Mouse (Mus musculus) mouse embryonic stem cell (cell line): ENCODE results near the gene Etl4.

ENCODE experiments used
- in situ Hi-C, 2 experiments: fragments of 300-500 bp; cut with MboI; formaldehyde crosslinking; loops; 1 replicate in 1 of 2; 3 replicates in 1 of 2; pipeline ENCODE4 v1.14.3; 2019 to 2020; ENCODE audit warnings: low sequenced_read_pairs in 2 of 2, low pct_unique_long_range_greater_than_20kb in 1 of 2, mixed read lengths in 1 of 2; ENCODE audit not compliant: unreplicated experiment in 1 of 2

The Etl4 gene

DNA sequence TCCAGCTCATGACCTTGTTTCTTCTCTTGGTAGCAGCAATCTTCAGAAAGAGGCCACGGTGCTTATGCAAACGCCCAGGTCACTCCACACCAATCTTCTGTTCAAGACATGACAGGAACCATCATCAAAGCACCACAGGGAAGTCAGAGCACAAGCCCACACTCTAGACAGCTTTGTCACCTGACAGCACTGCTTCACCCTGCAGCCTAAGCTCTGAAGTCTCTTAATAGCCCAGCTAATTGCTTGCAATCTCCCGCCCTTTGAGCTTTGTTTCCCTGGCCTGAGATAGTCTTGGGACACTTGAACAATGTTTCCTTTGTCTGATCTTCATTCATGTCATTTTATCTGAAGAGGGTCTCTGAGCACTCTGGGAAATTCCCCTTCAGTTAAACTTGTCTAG lies 779.8 kb downstream of the Etl4 start:
- in situ Hi-C loops = no loop called here

DNA sequence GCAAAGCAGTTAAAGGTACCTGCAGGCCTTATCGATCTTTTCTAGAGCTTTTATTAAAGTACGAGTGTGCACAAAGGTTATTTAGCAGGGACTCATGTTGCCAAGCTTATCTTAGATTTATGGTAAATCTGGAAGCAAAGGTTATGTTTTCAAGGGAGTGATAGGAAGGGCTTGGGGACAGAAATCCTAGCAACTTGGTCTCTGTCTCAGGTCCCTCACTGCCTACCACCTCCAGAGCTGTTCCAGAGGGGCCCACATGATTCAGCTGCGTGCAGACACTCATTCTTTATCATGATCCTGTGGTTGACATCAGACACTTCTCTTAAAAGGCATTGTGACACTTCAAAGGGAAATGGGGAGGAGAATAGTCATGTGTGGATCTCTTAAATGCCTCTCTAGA lies 783.3 kb downstream of the Etl4 start:
- in situ Hi-C loops = no loop called here

DNA sequence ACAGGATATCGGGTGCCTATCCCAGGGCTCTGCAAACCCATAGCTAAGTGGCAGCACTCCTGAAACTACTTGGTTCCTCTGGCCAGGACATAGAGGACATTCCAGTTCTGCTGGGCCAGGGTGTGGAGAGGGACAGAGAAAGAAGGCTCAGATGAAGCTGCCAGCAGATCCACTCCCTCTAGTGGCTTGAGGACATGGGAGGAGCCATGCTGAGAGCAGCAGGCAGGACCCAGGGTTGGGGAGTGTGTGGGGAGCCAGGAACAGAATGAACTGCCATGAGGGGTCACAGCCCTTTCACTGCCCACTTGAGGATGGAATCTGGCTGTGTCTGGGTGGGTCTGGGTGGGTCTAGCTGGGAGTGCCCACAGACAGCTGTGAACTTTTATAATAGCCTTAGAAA lies 784.2 kb downstream of the Etl4 start:
- in situ Hi-C loops = no loop called here

DNA sequence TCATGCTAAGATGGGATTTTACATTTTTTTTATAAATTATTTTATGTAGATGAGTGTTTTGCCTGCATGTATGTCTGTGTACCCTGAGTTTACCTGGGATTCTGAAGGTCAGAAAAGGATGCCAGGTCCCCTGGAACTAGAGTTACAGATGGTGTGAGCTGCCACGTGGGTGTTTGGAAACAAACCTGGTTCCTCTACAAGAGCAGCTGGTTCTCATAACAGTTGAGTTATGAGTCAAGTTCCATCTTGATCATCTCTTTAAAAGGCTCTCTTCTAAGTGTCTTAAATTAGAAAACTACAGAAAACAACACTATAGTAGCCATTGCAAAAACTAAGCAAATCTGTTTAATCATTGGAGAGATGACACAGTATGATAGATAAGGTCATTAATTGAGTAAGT lies 788.1 kb downstream of the Etl4 start:
- in situ Hi-C loops = no loop called here

DNA sequence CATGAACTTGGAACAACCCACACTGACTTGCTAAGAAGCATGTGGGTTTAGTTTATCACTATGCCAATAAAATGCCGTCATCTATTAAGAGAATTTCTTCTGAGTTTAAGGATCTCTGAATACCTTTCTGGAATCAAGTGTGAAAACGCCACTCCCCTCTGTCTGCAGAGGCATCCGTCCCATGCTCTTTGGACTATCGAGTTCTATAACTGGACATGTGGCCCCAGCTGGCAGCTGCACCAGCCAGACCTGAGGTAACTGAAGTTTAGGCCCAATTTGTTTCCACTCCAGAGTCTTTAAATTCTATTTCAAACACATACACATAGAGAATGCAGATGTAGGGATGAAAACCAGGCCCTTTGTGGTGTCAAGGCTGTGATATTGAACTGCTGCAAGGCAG lies 795.5 kb downstream of the Etl4 start:
- in situ Hi-C loops = no loop called here

DNA sequence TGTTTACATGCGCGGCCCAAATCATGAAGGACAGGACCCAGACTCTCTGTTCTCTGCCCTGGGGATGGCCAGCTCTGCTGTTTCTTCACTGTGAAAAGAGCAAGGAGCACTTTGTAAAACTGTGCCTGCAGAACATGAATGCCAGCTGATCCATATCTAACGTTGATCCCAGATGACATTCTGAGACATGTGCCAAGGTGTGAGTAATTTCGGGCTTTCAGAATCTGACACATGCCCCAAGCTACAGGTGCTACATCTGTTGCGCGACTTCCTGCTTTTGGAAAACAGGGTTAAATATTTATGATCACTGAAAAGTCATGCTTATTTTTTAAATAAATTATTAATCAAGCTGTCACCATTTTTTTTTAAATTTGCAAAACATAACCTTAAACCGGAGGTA lies 801.0 kb downstream of the Etl4 start:
- in situ Hi-C loops = no loop called here

DNA sequence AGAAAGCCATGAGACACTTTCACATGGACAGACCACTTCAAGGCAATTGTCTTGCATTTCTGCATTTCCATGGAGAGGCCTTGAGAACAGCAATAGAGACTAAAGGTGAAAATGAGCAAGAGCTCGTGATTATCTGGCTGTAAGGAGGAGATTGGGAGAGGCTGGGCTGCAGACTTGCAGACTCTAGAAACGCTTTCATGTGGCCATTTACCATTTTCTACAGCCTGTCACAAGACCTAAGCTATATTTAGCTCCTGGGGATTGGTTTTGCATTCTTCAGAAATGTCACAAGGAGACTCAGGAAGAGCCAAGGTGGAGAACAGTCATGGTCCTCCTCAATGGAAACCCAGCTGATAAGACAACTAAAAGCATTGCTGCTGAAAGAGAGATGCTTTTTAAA lies 801.4 kb downstream of the Etl4 start:
- in situ Hi-C loops = no loop called here

DNA sequence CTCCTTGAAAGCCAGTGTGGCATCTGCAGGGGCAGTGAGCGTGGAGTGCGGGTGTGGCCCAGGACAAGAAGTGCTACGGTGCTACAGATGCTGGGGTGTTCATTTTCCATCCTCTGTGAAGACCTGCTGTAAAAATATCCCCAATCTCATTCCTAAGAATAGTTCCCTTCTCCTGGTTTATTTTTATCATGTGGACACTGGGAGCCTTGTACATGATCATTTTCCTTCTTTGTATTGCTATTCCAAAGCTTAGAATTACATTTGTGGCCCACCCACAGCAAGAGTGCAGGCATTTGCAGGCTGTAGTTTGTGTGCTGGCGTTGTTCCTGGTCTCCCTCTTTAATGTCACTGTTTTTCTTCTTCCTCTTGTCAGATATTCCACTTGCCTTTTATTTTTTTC lies 809.5 kb downstream of the Etl4 start:
- in situ Hi-C loops = no loop called here

DNA sequence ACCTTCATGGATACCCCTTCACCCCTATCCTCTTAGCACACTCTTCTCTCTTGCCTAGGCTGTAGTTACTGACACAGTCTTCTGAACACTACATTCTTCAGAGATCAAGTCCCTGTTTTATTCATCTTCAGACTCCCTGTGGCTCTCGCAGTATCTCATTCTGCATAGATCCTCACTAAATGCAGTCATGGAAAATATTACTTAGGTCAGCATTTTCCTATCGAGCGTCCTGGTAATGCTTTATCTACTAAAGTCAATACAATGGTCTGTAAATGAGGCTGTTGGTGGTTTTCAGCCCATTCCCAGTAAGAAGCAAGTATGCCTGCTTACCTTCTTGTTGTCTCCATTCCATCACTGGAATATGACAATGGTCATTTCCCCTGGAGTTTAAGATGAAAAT lies 811.5 kb downstream of the Etl4 start:
- in situ Hi-C loops = no loop called here

DNA sequence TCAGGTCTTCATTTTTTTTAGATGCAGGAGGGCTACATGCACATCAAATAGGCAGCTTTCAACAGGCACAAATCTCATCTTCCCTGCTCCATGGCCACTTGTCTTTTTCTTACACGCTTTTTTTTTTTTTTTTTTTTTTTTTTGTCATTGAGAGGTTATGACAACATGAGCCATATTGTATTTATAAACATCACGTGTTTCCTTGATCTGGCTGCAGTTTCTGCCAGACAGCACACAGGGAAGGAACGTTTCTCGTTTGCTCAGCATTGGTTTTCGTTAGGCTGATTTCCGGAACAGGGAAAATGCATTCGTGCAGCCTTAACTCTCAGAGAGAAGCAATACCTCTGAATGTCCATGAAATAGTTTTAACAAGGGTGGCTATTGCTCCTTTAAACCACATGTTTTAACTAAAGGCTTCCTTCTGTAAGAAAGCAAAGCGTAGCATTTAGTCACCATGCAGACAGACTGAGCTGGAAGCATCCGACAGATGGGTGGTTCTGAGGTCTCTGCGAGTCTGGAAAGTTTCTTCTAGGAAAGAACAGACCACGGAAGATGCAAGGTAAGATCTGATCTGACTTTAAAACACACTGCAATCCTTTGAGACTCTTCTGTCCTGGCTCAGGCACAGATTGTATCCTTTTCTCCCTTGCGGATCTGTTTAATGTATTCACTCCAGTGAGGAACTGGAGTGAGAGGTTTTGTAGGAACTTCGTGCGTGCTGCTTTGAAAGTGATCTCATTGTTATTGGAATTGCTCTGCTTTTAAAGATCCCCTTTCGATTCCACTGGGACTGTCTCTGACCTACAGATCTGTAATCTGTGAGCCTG lies 812.8 kb downstream of the Etl4 start:
- in situ Hi-C loops = no loop called here

DNA sequence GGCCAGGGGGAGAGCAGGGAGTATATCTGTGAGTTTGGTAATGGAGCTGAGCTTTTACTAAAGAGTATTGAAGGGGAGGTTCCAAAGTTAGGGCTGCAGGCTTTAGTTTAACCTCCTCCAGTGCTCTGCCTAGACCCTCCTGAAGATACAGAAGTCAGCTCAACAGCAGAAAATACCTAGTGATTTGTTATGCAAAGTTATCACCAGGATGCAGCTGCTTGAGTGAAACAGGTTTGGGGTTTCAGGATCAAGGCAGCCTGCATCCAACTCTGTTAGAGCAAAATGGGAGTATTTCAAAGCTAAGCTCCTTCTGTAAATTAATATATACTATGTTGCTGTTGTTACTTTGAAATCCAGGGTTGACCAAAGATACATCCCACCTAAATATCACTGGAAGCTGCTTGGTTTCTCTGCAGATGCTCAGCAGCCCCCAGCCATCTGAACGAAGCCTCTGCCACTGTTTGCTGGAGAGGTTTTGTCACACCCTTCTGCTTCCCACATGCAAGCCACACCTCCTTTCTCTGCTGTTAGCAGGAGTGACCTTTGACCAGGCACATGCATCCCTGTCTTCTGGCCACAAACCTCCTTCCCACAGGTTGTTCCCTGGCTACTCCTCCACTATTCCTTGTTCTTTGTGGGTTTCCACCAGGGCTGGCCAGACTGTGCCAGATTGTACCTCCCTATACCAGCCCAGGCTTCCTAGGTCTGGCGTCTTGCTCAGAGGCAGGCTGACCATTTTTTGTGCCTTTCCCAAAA lies 814.6 kb downstream of the Etl4 start:
- in situ Hi-C loops = no loop called here

DNA sequence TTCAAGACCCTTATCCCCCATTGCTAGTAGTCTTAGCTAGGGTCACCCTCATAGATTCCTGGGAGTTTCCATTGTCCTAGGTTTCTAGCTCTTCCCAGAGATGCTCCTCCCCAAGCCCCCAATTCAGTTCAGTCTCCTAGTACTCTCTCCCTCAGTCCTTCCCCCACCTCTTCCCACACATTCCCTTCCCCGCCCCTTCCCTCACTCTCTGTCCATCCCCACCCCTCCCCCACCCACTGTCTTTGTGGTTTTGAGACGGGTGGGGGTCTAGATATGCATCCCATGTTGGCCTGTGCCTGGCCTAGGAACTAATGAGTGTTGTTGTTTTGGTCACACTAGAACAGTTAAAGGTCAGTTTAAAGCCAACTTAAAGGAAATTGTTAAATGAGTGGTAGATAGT lies 817.4 kb downstream of the Etl4 start:
- in situ Hi-C loops = no loop called here

DNA sequence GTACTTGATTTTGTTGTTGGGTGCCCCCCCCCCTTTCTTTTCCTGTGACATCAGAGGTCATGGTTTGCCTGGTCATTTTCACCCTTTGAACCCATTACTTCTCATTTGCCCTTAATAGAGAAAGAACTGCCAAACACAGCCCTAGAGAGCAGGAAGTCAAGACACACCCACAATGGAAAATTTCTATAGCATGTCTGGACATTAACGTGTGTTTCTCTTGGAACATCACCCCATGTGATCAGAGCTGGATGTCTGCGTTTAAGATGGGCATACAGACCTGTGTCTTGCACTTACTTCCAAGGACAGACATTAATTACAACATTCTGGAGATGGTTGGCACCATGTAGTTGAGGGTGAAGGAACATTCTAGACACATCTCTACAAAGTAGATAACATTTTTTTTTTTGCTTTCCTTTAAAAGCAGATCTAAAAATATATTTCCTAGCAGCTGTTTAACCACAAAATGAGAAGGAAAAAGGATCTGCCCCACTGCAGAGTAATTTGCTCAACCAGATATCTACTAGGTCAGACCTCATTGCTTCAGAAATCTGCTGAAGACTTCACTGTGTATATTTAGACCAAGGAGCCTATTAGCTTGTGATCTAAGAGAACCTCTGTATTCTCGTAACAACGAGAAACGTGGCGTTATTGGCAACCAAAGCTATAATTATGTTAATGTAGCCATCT lies 818.3 kb downstream of the Etl4 start:
- in situ Hi-C loops = no loop called here

DNA sequence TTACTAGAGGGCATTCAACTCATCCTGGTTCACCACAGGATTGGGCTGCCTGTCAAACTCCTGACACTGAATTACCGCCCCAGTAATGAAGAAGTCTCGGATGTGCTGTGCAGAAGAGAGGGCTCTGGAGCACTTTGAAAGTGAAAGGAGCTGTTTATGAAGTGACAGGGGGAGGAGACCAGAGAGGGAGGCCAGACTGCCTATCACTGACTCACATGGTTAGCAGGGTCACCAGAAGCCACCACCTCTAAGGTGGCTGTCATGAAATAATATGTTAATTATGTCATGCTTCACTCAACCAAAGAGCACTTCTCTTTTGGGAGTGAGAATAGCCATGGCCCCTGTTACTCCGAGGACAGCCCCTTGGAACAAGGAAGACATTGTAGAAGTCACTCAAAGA lies 825.9 kb downstream of the Etl4 start:
- in situ Hi-C loops = no loop called here

DNA sequence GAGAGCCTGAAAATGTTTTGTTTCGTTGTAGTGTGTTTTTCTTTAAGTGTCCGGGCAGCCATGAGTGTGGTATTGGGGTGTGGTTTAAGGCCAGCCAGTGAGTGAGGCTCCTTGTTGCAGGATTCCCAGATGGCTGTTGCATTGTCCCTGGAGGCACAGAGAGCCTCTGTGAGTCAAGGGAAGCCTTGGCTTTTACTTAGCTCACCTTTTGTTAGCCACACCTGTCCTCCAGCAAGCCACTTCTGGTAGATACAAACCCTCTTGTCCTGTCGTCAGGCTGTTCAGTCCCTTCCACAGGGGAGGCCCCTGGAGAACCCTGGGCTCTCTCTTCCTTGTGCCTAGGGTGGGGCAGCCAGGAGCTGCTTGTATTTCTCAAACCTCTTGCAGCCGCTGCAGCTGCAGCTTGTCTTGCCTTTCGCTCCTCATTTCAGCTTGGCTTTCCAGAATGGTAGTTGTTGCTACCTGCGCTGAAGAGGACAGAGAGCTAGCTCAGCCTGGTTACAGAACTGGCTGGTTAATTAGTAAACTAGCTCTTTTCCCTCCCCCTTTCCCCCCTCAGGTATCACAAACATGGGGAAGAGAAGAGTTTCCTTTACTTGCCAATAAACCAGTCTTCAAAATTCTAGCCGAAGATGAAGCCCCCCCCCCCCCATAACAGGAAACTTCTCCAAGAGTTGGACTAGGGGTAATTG lies 826.9 kb downstream of the Etl4 start:
- in situ Hi-C loops = no loop called here

DNA sequence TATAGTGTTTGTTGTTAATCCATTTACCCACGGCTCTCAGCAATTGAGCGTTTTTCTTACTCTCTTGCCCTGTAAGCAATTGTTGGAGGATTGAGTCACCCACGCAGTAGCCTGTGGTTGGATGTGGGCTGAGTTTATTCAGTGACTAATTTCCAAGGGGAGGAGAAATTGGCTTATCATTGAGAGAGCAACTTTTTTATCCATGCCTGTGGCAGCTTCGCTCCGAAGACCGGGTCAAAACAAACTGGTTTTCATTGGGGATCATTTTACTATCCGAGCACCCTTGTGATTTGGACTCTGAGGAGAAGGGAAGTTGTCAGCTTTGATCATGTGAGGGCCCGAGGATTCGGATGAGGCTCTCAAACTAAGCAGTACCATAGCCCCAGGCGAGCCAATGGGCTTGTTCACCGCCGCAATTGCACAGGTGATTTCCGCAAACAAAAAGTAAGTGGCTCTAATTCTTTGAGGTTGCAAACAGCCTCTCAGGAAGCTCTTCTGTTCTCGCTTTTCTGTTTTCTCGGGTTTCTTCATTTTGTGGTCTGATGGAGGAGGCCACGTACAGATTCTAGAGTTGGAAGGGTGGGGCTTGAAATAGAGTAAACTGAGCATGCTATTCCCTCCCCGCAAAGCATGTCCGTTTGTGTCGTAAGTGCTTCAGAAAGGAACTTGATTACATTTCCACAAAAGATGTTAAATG lies 827.7 kb downstream of the Etl4 start:
- in situ Hi-C loops = no loop called here

DNA sequence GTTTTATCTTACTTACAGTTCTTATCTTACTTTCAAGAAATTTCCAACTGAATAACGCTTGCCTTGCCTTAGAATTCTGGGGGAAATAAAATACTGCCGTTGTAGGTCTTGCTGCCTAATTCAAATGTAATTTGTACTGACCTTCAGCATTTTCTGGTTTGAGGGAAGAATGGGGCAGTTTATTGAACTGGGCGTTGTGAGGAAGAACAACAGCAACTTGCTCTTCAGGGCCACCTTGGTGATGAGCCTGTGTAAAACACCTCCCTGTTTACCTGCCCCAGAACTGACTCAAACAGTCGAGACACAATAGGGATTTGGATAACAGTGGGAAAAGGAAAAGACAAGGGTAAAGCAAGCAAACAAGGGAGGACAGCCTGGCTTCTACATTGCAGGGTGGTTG lies 828.3 kb downstream of the Etl4 start:
- in situ Hi-C loops = no loop called here

DNA sequence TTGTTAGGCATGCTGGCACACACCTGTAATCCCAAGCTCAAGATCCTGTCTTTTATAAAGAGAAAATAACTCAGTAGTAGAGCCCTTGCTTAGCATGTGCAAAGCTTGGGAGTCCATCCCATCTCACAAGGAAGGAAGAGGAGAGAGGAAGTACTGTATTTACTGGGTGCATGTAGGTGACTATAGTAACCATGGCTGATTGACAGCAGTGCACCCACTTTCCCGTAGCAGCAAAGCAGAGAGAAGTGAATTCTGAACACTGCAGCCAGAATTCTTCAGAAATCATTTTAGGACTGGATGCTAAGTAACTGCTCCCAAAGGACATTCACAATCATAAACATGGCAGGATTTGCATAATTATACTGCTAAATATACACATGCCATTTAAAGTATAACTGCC lies 838.1 kb downstream of the Etl4 start:
- in situ Hi-C loops = no loop called here
